In the genomic region with DNA sequence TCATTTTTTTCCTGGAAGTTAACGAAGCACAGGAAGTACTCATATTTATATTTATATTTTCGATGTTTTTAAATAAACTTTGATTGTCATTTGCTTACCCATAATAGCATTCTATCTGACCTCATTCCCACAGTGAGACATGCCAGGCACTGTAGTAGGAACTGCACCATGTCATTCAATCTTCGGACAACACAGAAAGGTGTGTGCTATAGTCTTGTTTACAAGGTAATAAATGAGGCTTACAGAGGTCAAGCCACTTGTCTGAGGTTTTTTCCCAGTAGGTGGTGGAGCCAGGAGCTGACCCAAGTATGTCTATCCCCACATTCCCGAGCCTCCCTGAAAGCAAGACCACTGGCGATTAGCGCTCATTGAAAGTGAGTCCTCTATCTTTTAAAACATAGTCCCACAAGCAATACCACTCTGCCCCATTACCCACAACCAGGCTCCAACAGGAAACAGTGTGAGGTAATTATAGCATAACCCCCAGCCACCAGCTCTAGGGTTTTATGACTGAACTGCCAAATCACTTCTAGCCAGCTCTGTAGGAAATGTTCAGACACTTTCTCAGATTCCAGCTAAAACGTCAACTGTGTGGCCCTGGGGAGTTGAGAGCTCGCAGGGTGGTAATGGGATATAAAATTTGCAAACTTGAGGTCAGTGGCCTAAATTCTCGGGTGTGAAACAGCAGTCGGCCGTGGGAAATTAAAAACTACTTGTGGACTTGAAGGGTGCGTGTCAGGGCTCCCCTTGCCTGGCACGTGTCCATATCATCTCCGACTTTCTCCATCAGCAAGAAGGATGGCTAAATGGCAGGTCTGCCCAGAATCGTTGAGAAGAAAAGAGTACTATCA, we compare ENCODE assay signal across 17 mouse cellular contexts. TPM values are rescaled to one million over a fixed set of nuclear protein-coding genes. Genes with fewer than 3 reads are reported as not detected.
DNase-seq lines count a peak whose midpoint lies in the region; ATAC-seq and TF ChIP-seq lines count a peak whose summit lies in the region.
"Had no signal": no experiment of that assay in that cellular context is flagged by ENCODE, and none has a peak within 500 bp of the region (broad histone marks: within the 10 kb centered on the region; RNA-seq: fewer than 3 reads in every experiment).

No protein-coding gene starts in this region.

- no peaks in the 10 kb centered on the region for H3K9me3 ChIP-seq in heart, postnatal 0 days (replicated peaks; ENCODE audit: control insufficient read depth, low read length)
- H3K9me3 ChIP-seq in lung, embryonic 15.5 days = no peaks in the 10 kb centered on the region
- H3K9me3 ChIP-seq in intestine, embryonic 16.5 days (ENCODE audit: control insufficient read depth, low read length) = no peaks in the 10 kb centered on the region
- H3K9me3 ChIP-seq: embryonic facial prominence, embryonic 13.5 days; forebrain, embryonic 10.5 days; G1E; hindbrain, embryonic 12.5 days; liver, embryonic 12.5 days; midbrain, embryonic 12.5 days had no signal

- H3K4me2 ChIP-seq in heart, postnatal 0 days (ENCODE audit: low read depth, low read length) = no peak overlapping the region
- H3K4me2 ChIP-seq in lung, embryonic 15.5 days = no peak overlapping the region
- no peak overlapping the region for H3K4me2 ChIP-seq in intestine, embryonic 16.5 days (ENCODE audit: low read depth, low read length)
- H3K4me2 ChIP-seq: embryonic facial prominence, embryonic 13.5 days; hindbrain, embryonic 12.5 days; liver, embryonic 12.5 days; midbrain, embryonic 12.5 days had no signal

- 58% methylated on average over 15 of the region's 15 CpGs for WGBS in heart, postnatal 0 days
- WGBS in lung, embryonic 15.5 days = 58% methylated on average over 15 of the region's 15 CpGs
- 51% methylated on average over 15 of the region's 15 CpGs for WGBS in intestine, embryonic 16.5 days

- intact Hi-C loops in heart, postnatal 36 days (cut with DNase I) = loop anchor here (5.0 kb wide), 1 partner anchor 40 kb away; no protein-coding TSS in a partner anchor

- H3K36me3 ChIP-seq in heart, postnatal 0 days (replicated peaks; ENCODE audit: control insufficient read depth, insufficient read depth, low read length) = no peaks in the 10 kb centered on the region; the same call in 1 of the 2 replicates
- no peaks in the 10 kb centered on the region for H3K36me3 ChIP-seq in lung, embryonic 15.5 days
- H3K36me3 ChIP-seq in intestine, embryonic 16.5 days (ENCODE audit: control insufficient read depth, insufficient read depth, low read length) = no peaks in the 10 kb centered on the region
- H3K36me3 ChIP-seq: G1E; hindbrain, embryonic 12.5 days; liver, embryonic 12.5 days; midbrain, embryonic 12.5 days had no signal

- TF ChIP-seq EP300 in heart, postnatal 0 days (IDR thresholded peaks at IDR 0.05; ENCODE audit: low read depth) = no peak

- no peak for DNase-seq in heart, postnatal 0 days (ENCODE audit: low spot score)
- DNase-seq in heart, postnatal 36 days = no peak
- DNase-seq in lung, adult 18-20 months = no peak
- no peak for DNase-seq in B cell, adult 2 months
- DNase-seq in right cerebral cortex, postnatal 14 days = no peak
- DNase-seq: adrenal gland, adult 8-10 months; cerebellum, adult 18-20 months; kidney, adult 8-10 months; lung, postnatal 14 days had no signal

- H3K4me3 ChIP-seq in heart, postnatal 0 days (ENCODE audit: low read depth, low read length) = no peak overlapping the region
- no peak overlapping the region for H3K4me3 ChIP-seq in lung, embryonic 15.5 days
- H3K4me3 ChIP-seq in intestine, embryonic 16.5 days (ENCODE audit: low read length) = no peak overlapping the region
- H3K4me3 ChIP-seq: embryonic facial prominence, embryonic 13.5 days; forebrain, embryonic 10.5 days; hindbrain, embryonic 12.5 days; liver, embryonic 12.5 days; midbrain, embryonic 12.5 days had no signal

- H3K27me3 ChIP-seq in heart, postnatal 0 days (ENCODE audit: control insufficient read depth, insufficient read depth, low read length) = no peaks in the 10 kb centered on the region
- H3K27me3 ChIP-seq in lung, embryonic 15.5 days = no peaks in the 10 kb centered on the region
- no peaks in the 10 kb centered on the region for H3K27me3 ChIP-seq in intestine, embryonic 16.5 days (replicated peaks; ENCODE audit: control insufficient read depth, insufficient read depth, low read length)
- H3K27me3 ChIP-seq: embryonic facial prominence, embryonic 13.5 days; hindbrain, embryonic 12.5 days; liver, embryonic 12.5 days; midbrain, embryonic 12.5 days had no signal

- no peaks in the 10 kb centered on the region; the same call in 1 of the 2 replicates for H3K4me1 ChIP-seq in heart, postnatal 0 days (ENCODE audit: control insufficient read depth, insufficient read depth)
- peaks cover 22% of the 10 kb centered on the region for H3K4me1 ChIP-seq in lung, embryonic 15.5 days
- peaks cover 5% of the 10 kb centered on the region; the same call in 1 of the 2 replicates for H3K4me1 ChIP-seq in intestine, embryonic 16.5 days (ENCODE audit: control insufficient read depth, insufficient read depth, low read length)
- H3K4me1 ChIP-seq: hindbrain, embryonic 12.5 days; liver, embryonic 12.5 days; midbrain, embryonic 12.5 days had no signal

- H3K27ac ChIP-seq in heart, postnatal 0 days (ENCODE audit: low read depth) = 0 out of 2 replicates have a peak overlapping the region, but pooled peaks have one; percentile 6
- 0 out of 2 replicates have a peak overlapping the region, but pooled peaks have one; percentile 16 for H3K27ac ChIP-seq in lung, embryonic 15.5 days
- H3K27ac ChIP-seq in intestine, embryonic 16.5 days (ENCODE audit: low read length) = peak overlapping the region; percentile 26
- H3K27ac ChIP-seq: embryonic facial prominence, embryonic 13.5 days; forebrain, embryonic 10.5 days; hindbrain, embryonic 12.5 days; liver, embryonic 12.5 days; midbrain, embryonic 12.5 days had no signal

- no peak for TF ChIP-seq CTCF in heart, postnatal 0 days (IDR thresholded peaks at IDR 0.05; ENCODE audit: low read depth)

- ATAC-seq in heart, postnatal 0 days (ENCODE audit: insufficient read depth, low read depth) = no peak
- ATAC-seq in lung, embryonic 15.5 days (ENCODE audit: borderline replicate concordance, extremely low read depth, low FRiP score, low TSS enrichment) = no peak
- peak; percentile 45; the same call in 1 of the 2 replicates for ATAC-seq in intestine, embryonic 16.5 days
- ATAC-seq: liver, embryonic 12.5 days had no signal

- H3K9ac ChIP-seq in heart, postnatal 0 days (replicated peaks; ENCODE audit: low read depth, low read length) = no peak overlapping the region
- no peak overlapping the region for H3K9ac ChIP-seq in lung, embryonic 15.5 days
- H3K9ac ChIP-seq in intestine, embryonic 16.5 days (ENCODE audit: low read depth, low read length) = no peak overlapping the region
- H3K9ac ChIP-seq: embryonic facial prominence, embryonic 13.5 days; hindbrain, embryonic 12.5 days; liver, embryonic 12.5 days; midbrain, embryonic 12.5 days had no signal

RNA-seq across cellular contexts. Expression of a gene that starts 12.6 kb away (rescaled TPM):
- not detected in 2 replicates for total RNA-seq in heart, postnatal 0 days (2014; rRNA removed; ENCODE audit: low replicate concordance)
- polyA plus RNA-seq in heart, postnatal 0 days (2015; fragmentation: Nextera tagmentation; extraction: Ambion mirVana) = 0.42 and 0.51 TPM in 2 replicates
- total RNA-seq in heart, postnatal 36 days (2021) = under 1 TPM; 0.11 to 0.14 TPM
- 0.44 and 0.50 TPM in 2 replicates for polyA plus RNA-seq in lung, embryonic 15.5 days (2015; fragmentation: Nextera tagmentation; extraction: Ambion mirVana)
- 0.16 and 0.51 TPM in 2 replicates for polyA plus RNA-seq in intestine, embryonic 16.5 days (2015; fragmentation: Nextera tagmentation; extraction: Ambion mirVana)
- total RNA-seq: G1E had no signal
- polyA plus RNA-seq: G1E had no signal

RNA-seq across cellular contexts. Expression of a gene that starts 15.5 kb away (rescaled TPM):
- total RNA-seq in heart, postnatal 0 days (2014; rRNA removed; ENCODE audit: low replicate concordance) = 101 and 127 TPM in 2 replicates
- 11.7 and 12.7 TPM in 2 replicates for polyA plus RNA-seq in heart, postnatal 0 days (2015; fragmentation: Nextera tagmentation; extraction: Ambion mirVana)
- total RNA-seq in heart, postnatal 36 days (2021) = 10 to 100 TPM; 58.3 to 66.6 TPM
- polyA plus RNA-seq in lung, embryonic 15.5 days (2015; fragmentation: Nextera tagmentation; extraction: Ambion mirVana) = 30.4 and 32.5 TPM in 2 replicates
- polyA plus RNA-seq in intestine, embryonic 16.5 days (2015; fragmentation: Nextera tagmentation; extraction: Ambion mirVana) = 12.6 and 15.6 TPM in 2 replicates
- polyA plus RNA-seq: G1E had no signal
